Mouse (Mus musculus): Measurements from ENCODE around the gene Ube3b. TPM values are rescaled to one million over a fixed set of nuclear protein-coding genes. Genes with fewer than 3 reads are reported as not detected.

Gene Ube3b
- 54.2 to 71.3 TPM (median 61.0 TPM) in 4 replicates for total RNA-seq (2023; ENCODE audit: inconsistent age)

DNA sequence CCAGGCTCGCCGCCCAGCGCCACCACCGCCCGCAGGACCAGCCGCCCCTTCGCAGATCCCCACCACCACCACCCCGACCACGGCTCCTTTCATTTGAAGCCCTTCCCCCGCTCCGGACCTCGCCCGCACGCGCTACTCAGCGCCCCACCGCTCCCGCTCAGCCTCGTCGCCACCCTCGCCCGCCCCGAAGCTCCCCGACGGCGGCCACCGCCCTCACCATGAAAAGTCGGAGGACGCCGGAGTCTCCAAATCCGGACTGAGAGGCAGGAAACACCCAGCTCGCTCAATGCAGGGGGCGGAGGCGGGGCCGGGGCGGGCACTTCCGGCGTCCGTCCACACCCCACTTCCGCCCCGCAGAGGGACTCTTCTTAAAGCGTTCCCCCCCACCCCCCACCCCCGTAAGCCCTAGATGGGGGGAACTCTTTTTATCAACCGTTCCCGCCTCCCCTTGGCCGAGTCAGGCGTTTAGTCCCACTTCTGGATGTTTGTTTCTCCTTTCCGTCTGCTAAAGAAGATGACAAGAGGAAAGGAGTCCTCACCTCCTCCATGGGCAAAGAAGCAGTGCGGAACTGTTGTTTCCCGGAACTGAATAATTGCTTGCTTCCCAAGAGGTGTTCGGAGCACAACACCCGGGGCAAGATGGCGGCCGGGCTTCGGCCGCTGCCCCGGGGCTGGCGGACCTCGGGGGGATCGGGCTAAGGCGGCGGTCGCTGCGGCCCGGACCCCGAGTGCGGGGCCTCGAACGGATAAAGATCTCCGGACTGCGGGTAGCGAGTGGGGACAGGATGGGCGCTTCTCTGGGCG is at the start of gene Ube3b, which contains the start of gene Kctd10:
TSS of gene Ube3b (plus strand) at position 399 of the 804 bp plus-strand sequence.
TSS of gene Kctd10 (minus strand) at position 300 of the 804 bp plus-strand sequence.

GRCm38 (mm10) chr5:114443566-114444367 is 63.4 kb downstream of the Ube3b start, which contains the start of the genes Mmab and Mvk:
TSS of gene Mmab (minus strand) at chr5:114444060.
TSS of gene Mvk (plus strand) at chr5:114444269.

Other genes with a start within 250 kb of the Ube3b start
- gene Acacb, start 234.1 kb upstream of the Ube3b start, total RNA-seq (2023; ENCODE audit: inconsistent age): 2.7 to 3.8 TPM (median 3.1 TPM) in 4 replicates
- gene Foxn4, start 106.8 kb upstream of the Ube3b start, total RNA-seq (2023; ENCODE audit: inconsistent age): not detected in 4 replicates
- 17.0 to 23.2 TPM (median 22.2 TPM) in 4 replicates for gene Myo1h, start 91.4 kb upstream of the Ube3b start, total RNA-seq (2023; ENCODE audit: inconsistent age)
- 78.7 to 93.9 TPM (median 85.0 TPM) in 4 replicates for gene Kctd10, start 99 bp upstream of the Ube3b start, total RNA-seq (2023; ENCODE audit: inconsistent age)
- 5.9 to 9.3 TPM (median 7.6 TPM) in 4 replicates for gene Mmab, start 63.5 kb downstream of the Ube3b start, total RNA-seq (2023; ENCODE audit: inconsistent age)
- gene Mvk, start 63.7 kb downstream of the Ube3b start, total RNA-seq (2023; ENCODE audit: inconsistent age): 7.3 to 13.9 TPM (median 9.3 TPM) in 4 replicates
- gene Fam222a, start 187.4 kb downstream of the Ube3b start, total RNA-seq (2023; ENCODE audit: inconsistent age): 6.5 to 11.6 TPM (median 8.6 TPM) in 4 replicates

Measured in B cell, adult (primary cell).